ENCODE assay signal across 20 mouse cellular contexts in genomic region chr19:6382323-6382924, GRCm38 (mm10). TPM values are rescaled to one million over a fixed set of nuclear protein-coding genes. Genes with fewer than 3 reads are reported as not detected.
DNase-seq lines count a peak whose midpoint lies in the region; ATAC-seq and TF ChIP-seq lines count a peak whose summit lies in the region.
"Had no signal": no experiment of that assay in that cellular context is flagged by ENCODE, and none has a peak within 500 bp of the region (broad histone marks: within the 10 kb centered on the region; RNA-seq: fewer than 3 reads in every experiment).

No protein-coding gene starts in this region.

- peaks cover 10% of the 10 kb centered on the region for H3K36me3 ChIP-seq in heart, embryonic 11.5 days (ENCODE audit: control insufficient read depth, insufficient read depth, low read length)
- peaks cover 4% of the 10 kb centered on the region; the same call in 1 of the 2 replicates for H3K36me3 ChIP-seq in neural tube, embryonic 14.5 days (ENCODE audit: control insufficient read depth, insufficient read depth, low read length)
- H3K36me3 ChIP-seq in neural tube, embryonic 15.5 days = peaks cover 10% of the 10 kb centered on the region
- H3K36me3 ChIP-seq in myocyte (ENCODE audit: control insufficient read depth, insufficient read depth) = peaks cover 15% of the 10 kb centered on the region

- no peak overlapping the region for H3K9ac ChIP-seq in heart, embryonic 11.5 days (ENCODE audit: low read depth, low read length)
- 0 out of 2 replicates have a peak overlapping the region, but pooled peaks have one; percentile 11 for H3K9ac ChIP-seq in neural tube, embryonic 14.5 days (replicated peaks; ENCODE audit: low read depth, low read length)
- no peak overlapping the region for H3K9ac ChIP-seq in neural tube, embryonic 15.5 days (replicated peaks)
- H3K9ac ChIP-seq: hindbrain, embryonic 14.5 days; liver, embryonic 13.5 days; neural tube, embryonic 13.5 days had no signal

- TF ChIP-seq POLR2A in myocyte (IDR thresholded peaks at IDR 0.05; ENCODE audit: insufficient read length, low read depth) = no peak

- peaks cover 34% of the 10 kb centered on the region for H3K4me1 ChIP-seq in heart, embryonic 11.5 days (ENCODE audit: control insufficient read depth, insufficient read depth, low read length)
- 0 out of 2 replicates have a peak, but pooled peaks cover 3% of the 10 kb centered on the region for H3K4me1 ChIP-seq in neural tube, embryonic 14.5 days (ENCODE audit: control insufficient read depth, insufficient read depth, low read length)
- peaks cover 21% of the 10 kb centered on the region for H3K4me1 ChIP-seq in neural tube, embryonic 15.5 days

- no peaks in the 10 kb centered on the region for H3K79me2 ChIP-seq in myocyte (ENCODE audit: control insufficient read depth, insufficient read depth)

- no peaks in the 10 kb centered on the region for H3K27me3 ChIP-seq in heart, embryonic 11.5 days (ENCODE audit: control insufficient read depth, insufficient read depth, low read length)
- no peaks in the 10 kb centered on the region for H3K27me3 ChIP-seq in neural tube, embryonic 14.5 days (ENCODE audit: control insufficient read depth, insufficient read depth, low read length)
- no peaks in the 10 kb centered on the region for H3K27me3 ChIP-seq in neural tube, embryonic 15.5 days (replicated peaks)
- no peaks in the 10 kb centered on the region for H3K27me3 ChIP-seq in myocyte (ENCODE audit: control insufficient read depth, insufficient read depth, insufficient read length)
- H3K27me3 ChIP-seq: liver, embryonic 13.5 days; neural tube, embryonic 13.5 days had no signal

- ATAC-seq in heart, embryonic 11.5 days (replicated peaks; ENCODE audit: insufficient number of reproducible peaks, low FRiP score, low TSS enrichment) = no peak
- ATAC-seq in neural tube, embryonic 14.5 days (ENCODE audit: low read depth) = no peak
- ATAC-seq in neural tube, embryonic 15.5 days (ENCODE audit: low FRiP score) = no peak
- ATAC-seq: forebrain, embryonic 16.5 days; intestine, postnatal 0 days had no signal

- 70% methylated on average over 4 of the region's 4 CpGs for WGBS in heart, embryonic 11.5 days (ENCODE audit: insufficient replicate concordance)
- WGBS in neural tube, embryonic 14.5 days = 79% methylated on average over 4 of the region's 4 CpGs
- WGBS in neural tube, embryonic 15.5 days = 85% methylated on average over 4 of the region's 4 CpGs

- H3ac ChIP-seq in myocyte (ENCODE audit: control insufficient read depth, insufficient read length) = no peak overlapping the region

- H3K9me3 ChIP-seq in heart, embryonic 11.5 days (replicated peaks; ENCODE audit: control insufficient read depth, low read length) = no peaks in the 10 kb centered on the region
- no peaks in the 10 kb centered on the region for H3K9me3 ChIP-seq in neural tube, embryonic 14.5 days (ENCODE audit: control insufficient read depth, low read length)
- H3K9me3 ChIP-seq in neural tube, embryonic 15.5 days (replicated peaks) = no peaks in the 10 kb centered on the region
- H3K9me3 ChIP-seq: embryonic facial prominence, embryonic 10.5 days; liver, embryonic 13.5 days; neural tube, embryonic 13.5 days had no signal

- no peak overlapping the region for H3K4me2 ChIP-seq in heart, embryonic 11.5 days
- no peak overlapping the region for H3K4me2 ChIP-seq in neural tube, embryonic 14.5 days (ENCODE audit: low read depth, low read length)
- no peak overlapping the region for H3K4me2 ChIP-seq in neural tube, embryonic 15.5 days
- H3K4me2 ChIP-seq in myocyte (ENCODE audit: low read depth) = no peak overlapping the region
- H3K4me2 ChIP-seq: hindbrain, embryonic 14.5 days; liver, embryonic 13.5 days; neural tube, embryonic 13.5 days had no signal

- no peak for DNase-seq in heart, adult 8-10 months (ENCODE audit: low spot score)
- peak; percentile 83 for DNase-seq in cerebellum, adult 9-10 months
- no peak for DNase-seq in thymus, postnatal 36 days
- DNase-seq in right cerebral cortex, postnatal 14 days = no peak
- DNase-seq: adrenal gland, postnatal 14 days; kidney, postnatal 14 days; left cerebral cortex, postnatal 4 days; liver, embryonic 13.5 days; retina, postnatal 1 day; spleen, adult 18-20 months had no signal

- H3K4me3 ChIP-seq in heart, embryonic 11.5 days (ENCODE audit: low read depth, low read length) = no peak overlapping the region
- H3K4me3 ChIP-seq in neural tube, embryonic 14.5 days (ENCODE audit: low read depth, low read length) = no peak overlapping the region
- H3K4me3 ChIP-seq in neural tube, embryonic 15.5 days (replicated peaks) = no peak overlapping the region
- H3K4me3 ChIP-seq in myocyte = no peak overlapping the region
- H3K4me3 ChIP-seq: embryonic facial prominence, embryonic 10.5 days; erythroblast, embryonic 14.5 days; liver, embryonic 13.5 days; neural tube, embryonic 13.5 days had no signal

- peak overlapping the region; percentile 22; the same call in 1 of the 2 replicates for H3K27ac ChIP-seq in heart, embryonic 11.5 days (ENCODE audit: low read depth, low read length)
- H3K27ac ChIP-seq in neural tube, embryonic 14.5 days (ENCODE audit: low read depth, low read length) = no peak overlapping the region
- no peak overlapping the region for H3K27ac ChIP-seq in neural tube, embryonic 15.5 days (replicated peaks)
- H3K27ac ChIP-seq: embryonic facial prominence, embryonic 10.5 days; hindbrain, embryonic 14.5 days; liver, embryonic 13.5 days; neural tube, embryonic 13.5 days had no signal

TF ChIP-seq in myocyte, 11 proteins besides CTCF, POLR2A, EP300 and RAD21:
- TF ChIP-seq POLR2AphosphoS2 (IDR thresholded peaks at IDR 0.05; ENCODE audit: insufficient read length, low read depth) (peak; percentile 32), TCF3 (IDR thresholded peaks at IDR 0.05; ENCODE audit: insufficient read length, low read depth) (no peak)

RNA-seq across cellular contexts. Expression of gene Pygm, which starts 1.8 kb away (rescaled TPM):
- 149 and 178 TPM in 2 replicates for polyA plus RNA-seq in heart, embryonic 11.5 days (2014; fragmentation: Nextera tagmentation; extraction: Ambion mirVana)
- total RNA-seq in heart, adult 8-10 months (2022) = 1,000 to 10,000 TPM; 1,301 to 1,379 (median 1,330) TPM
- 4.3 and 4.4 TPM in 2 replicates for polyA plus RNA-seq in neural tube, embryonic 14.5 days (2014; fragmentation: Nextera tagmentation; extraction: Ambion mirVana)
- polyA plus RNA-seq in neural tube, embryonic 15.5 days (2015; fragmentation: Nextera tagmentation; extraction: Ambion mirVana) = 7.5 and 12.0 TPM in 2 replicates
- 232 TPM for polyA plus RNA-seq in myocyte (2012; fragmentation: generic; extraction: Trizol)

RNA-seq across cellular contexts. Expression of gene Rasgrp2, which starts 16.7 kb away (rescaled TPM):
- polyA plus RNA-seq in heart, embryonic 11.5 days (2014; fragmentation: Nextera tagmentation; extraction: Ambion mirVana) = 41.5 and 42.7 TPM in 2 replicates
- 10 to 100 TPM; 31.2 to 51.0 (median 43.8) TPM for total RNA-seq in heart, adult 8-10 months (2022)
- polyA plus RNA-seq in neural tube, embryonic 14.5 days (2014; fragmentation: Nextera tagmentation; extraction: Ambion mirVana) = 81.6 and 130 TPM in 2 replicates
- 197 and 217 TPM in 2 replicates for polyA plus RNA-seq in neural tube, embryonic 15.5 days (2015; fragmentation: Nextera tagmentation; extraction: Ambion mirVana)
- 8.0 TPM for polyA plus RNA-seq in myocyte (2012; fragmentation: generic; extraction: Trizol)

RNA-seq across cellular contexts. Expression of gene Sf1, which starts 18.9 kb away (rescaled TPM):
- polyA plus RNA-seq in heart, embryonic 11.5 days (2014; fragmentation: Nextera tagmentation; extraction: Ambion mirVana) = 106 and 124 TPM in 2 replicates
- 100 to 1,000 TPM in 1 of 4 experiments, 10 to 100 TPM in 3; 84.3 to 103 (median 91.3) TPM for total RNA-seq in heart, adult 8-10 months (2022)
- polyA plus RNA-seq in neural tube, embryonic 14.5 days (2014; fragmentation: Nextera tagmentation; extraction: Ambion mirVana) = 91.7 and 112 TPM in 2 replicates
- polyA plus RNA-seq in neural tube, embryonic 15.5 days (2015; fragmentation: Nextera tagmentation; extraction: Ambion mirVana) = 88.7 and 104 TPM in 2 replicates
- 131 TPM for polyA plus RNA-seq in myocyte (2012; fragmentation: generic; extraction: Trizol)

RNA-seq across cellular contexts. Expression of gene Nrxn2, which starts 36.1 kb away (rescaled TPM):
- polyA plus RNA-seq in heart, embryonic 11.5 days (2014; fragmentation: Nextera tagmentation; extraction: Ambion mirVana) = 1.5 and 1.6 TPM in 2 replicates
- total RNA-seq in heart, adult 8-10 months (2022) = 1 to 10 TPM; 3.3 to 6.8 (median 4.1) TPM
- polyA plus RNA-seq in neural tube, embryonic 14.5 days (2014; fragmentation: Nextera tagmentation; extraction: Ambion mirVana) = 46.3 and 66.5 TPM in 2 replicates
- polyA plus RNA-seq in neural tube, embryonic 15.5 days (2015; fragmentation: Nextera tagmentation; extraction: Ambion mirVana) = 31.3 and 45.7 TPM in 2 replicates
- 0.01 TPM for polyA plus RNA-seq in myocyte (2012; fragmentation: generic; extraction: Trizol)

RNA-seq across cellular contexts. Expression of gene Map4k2, which starts 41.5 kb away (rescaled TPM):
- 9.6 and 10.1 TPM in 2 replicates for polyA plus RNA-seq in heart, embryonic 11.5 days (2014; fragmentation: Nextera tagmentation; extraction: Ambion mirVana)
- total RNA-seq in heart, adult 8-10 months (2022) = 10 to 100 TPM; 33.4 to 44.4 (median 34.7) TPM
- polyA plus RNA-seq in neural tube, embryonic 14.5 days (2014; fragmentation: Nextera tagmentation; extraction: Ambion mirVana) = 13.3 and 15.8 TPM in 2 replicates
- 21.9 and 22.2 TPM in 2 replicates for polyA plus RNA-seq in neural tube, embryonic 15.5 days (2015; fragmentation: Nextera tagmentation; extraction: Ambion mirVana)
- 10.0 TPM for polyA plus RNA-seq in myocyte (2012; fragmentation: generic; extraction: Trizol)

Comparison
In these comparisons a context has a peak if more than half of its experiments do, and no peak if none do; other contexts are left out.
1. RNA of gene Pygm, which starts 1.8 kb away (polyA plus RNA-seq): 232 TPM in myocyte (single experiment) and 149 to 178 TPM in heart, embryonic 11.5 days; 7.5 to 12.0 TPM in neural tube, embryonic 15.5 days and 4.3 to 4.4 TPM in neural tube, embryonic 14.5 days; every median in the first group is over 10 times any median in the second.